Comparison of ENCODE assay signal across 8 mouse cellular contexts in genomic region chr9:65140936-65141305, GRCm38 (mm10). TPM values are rescaled to one million over a fixed set of nuclear protein-coding genes. Genes with fewer than 3 reads are reported as not detected.
A peak's percentile ranks its signal among the peaks of the same experiment; 100 is the strongest.
DNase-seq lines count a peak whose midpoint lies in the region; ATAC-seq and TF ChIP-seq lines count a peak whose summit lies in the region.

Gene Igdcc3, plus strand, starts transcription at chr9:65141189.

- peaks cover 18% of the 10 kb centered on the region; the same call in 1 of the 2 replicates for H3K4me1 ChIP-seq in kidney, embryonic 14.5 days (ENCODE audit: control insufficient read depth, insufficient read depth, low read length)
- 0 out of 2 replicates have a peak, but pooled peaks cover 3% of the 10 kb centered on the region for H3K4me1 ChIP-seq in embryonic fibroblast, embryonic 13.5 days (ENCODE audit: control insufficient read depth, insufficient read depth, low read length)
- peaks cover 8% of the 10 kb centered on the region for H3K4me1 ChIP-seq in hindbrain, postnatal 0 days (ENCODE audit: insufficient read depth, low read length)
- H3K4me1 ChIP-seq in lung, embryonic 15.5 days: peaks cover 12% of the 10 kb centered on the region

- peak within 1 kb of the TSS; percentile 88 for H3K9ac ChIP-seq in kidney, embryonic 14.5 days (ENCODE audit: low read depth, low read length)
- H3K9ac ChIP-seq in hindbrain, postnatal 0 days (replicated peaks; ENCODE audit: low read length): peak within 1 kb of the TSS; percentile 88
- H3K9ac ChIP-seq in lung, embryonic 15.5 days: peak within 1 kb of the TSS; percentile 65

- TF ChIP-seq CTCF in embryonic fibroblast, embryonic 13.5 days (IDR thresholded peaks at IDR 0.05; ENCODE audit: borderline replicate concordance, insufficient read depth, low read length): no peak
- no peak for TF ChIP-seq CTCF in hindbrain, postnatal 0 days (IDR thresholded peaks at IDR 0.05; ENCODE audit: low read depth)

- ATAC-seq in kidney, embryonic 14.5 days (ENCODE audit: low FRiP score, low TSS enrichment): peak; percentile 81
- ATAC-seq in hindbrain, postnatal 0 days: peak; percentile 81
- peak; percentile 78 for ATAC-seq in lung, embryonic 15.5 days (ENCODE audit: borderline replicate concordance, extremely low read depth, low FRiP score, low TSS enrichment)
- ATAC-seq in cerebellum, adult (ENCODE audit: insufficient number of reproducible peaks, low FRiP score, low TSS enrichment): no peak

- no peak for DNase-seq in kidney, adult 11 months
- DNase-seq in ZHBTc4 (ENCODE audit: low read depth, low spot score): peak; percentile 92
- DNase-seq in hindbrain, postnatal 0 days (ENCODE audit: low spot score): peak; percentile 80
- peak; percentile 73 for DNase-seq in right cerebral cortex, postnatal 25 days

- peak within 1 kb of the TSS; percentile 82 for H3K27ac ChIP-seq in kidney, embryonic 14.5 days (ENCODE audit: low read depth, low read length)
- H3K27ac ChIP-seq in embryonic fibroblast, embryonic 13.5 days (ENCODE audit: insufficient read depth, low read length): no peak within 1 kb of the TSS
- H3K27ac ChIP-seq in hindbrain, postnatal 0 days: peak within 1 kb of the TSS; percentile 90
- H3K27ac ChIP-seq in lung, embryonic 15.5 days: peak within 1 kb of the TSS; percentile 82

- H3K4me2 ChIP-seq in kidney, embryonic 14.5 days (replicated peaks; ENCODE audit: low read depth, low read length): peak within 1 kb of the TSS; percentile 96
- peak within 1 kb of the TSS; percentile 98 for H3K4me2 ChIP-seq in hindbrain, postnatal 0 days (ENCODE audit: low read depth, low read length)
- H3K4me2 ChIP-seq in lung, embryonic 15.5 days: peak within 1 kb of the TSS; percentile 96

- 0% methylated on average over 17 of the region's 48 CpGs for WGBS in kidney, embryonic 14.5 days
- WGBS in hindbrain, postnatal 0 days: 0% methylated on average over 32 of the region's 48 CpGs
- under 1% methylated on average over 46 of the region's 48 CpGs for WGBS in lung, embryonic 15.5 days

- no peaks in the 10 kb centered on the region for H3K36me3 ChIP-seq in kidney, embryonic 14.5 days (ENCODE audit: control insufficient read depth, insufficient read depth, low read length)
- no peaks in the 10 kb centered on the region for H3K36me3 ChIP-seq in hindbrain, postnatal 0 days (ENCODE audit: insufficient read depth, low read length)
- no peaks in the 10 kb centered on the region for H3K36me3 ChIP-seq in lung, embryonic 15.5 days

- H3K4me3 ChIP-seq in kidney, embryonic 14.5 days (ENCODE audit: low read length): peak within 1 kb of the TSS; percentile 77
- peak within 1 kb of the TSS; percentile 50 for H3K4me3 ChIP-seq in embryonic fibroblast, embryonic 13.5 days (ENCODE audit: insufficient read depth, low read length)
- peak within 1 kb of the TSS; percentile 89 for H3K4me3 ChIP-seq in hindbrain, postnatal 0 days (ENCODE audit: low read length)
- H3K4me3 ChIP-seq in lung, embryonic 15.5 days: peak within 1 kb of the TSS; percentile 73

- peaks cover 4% of the 10 kb centered on the region; the same call in 1 of the 2 replicates for H3K27me3 ChIP-seq in kidney, embryonic 14.5 days (ENCODE audit: control insufficient read depth, insufficient read depth, low read length)
- H3K27me3 ChIP-seq in hindbrain, postnatal 0 days (ENCODE audit: insufficient read depth, low read length): no peaks in the 10 kb centered on the region
- peaks cover 22% of the 10 kb centered on the region; the same call in 1 of the 2 replicates for H3K27me3 ChIP-seq in lung, embryonic 15.5 days

- TF ChIP-seq POLR2A in embryonic fibroblast, embryonic 13.5 days (IDR thresholded peaks at IDR 0.05; ENCODE audit: low read depth, low read length): no peak

- no peaks in the 10 kb centered on the region for H3K9me3 ChIP-seq in kidney, embryonic 14.5 days (ENCODE audit: control insufficient read depth, low read length)
- H3K9me3 ChIP-seq in hindbrain, postnatal 0 days (ENCODE audit: low read length): no peaks in the 10 kb centered on the region
- H3K9me3 ChIP-seq in lung, embryonic 15.5 days: no peaks in the 10 kb centered on the region

RNA-seq across cellular contexts. Expression of gene Igdcc3, which starts in this region (rescaled TPM):
- polyA plus RNA-seq in kidney, embryonic 14.5 days (2014; fragmentation: Nextera tagmentation; extraction: Ambion mirVana): 4.5 and 6.1 TPM in 2 replicates
- polyA plus RNA-seq in embryonic fibroblast, embryonic 13.5 days (2011; ENCODE audit: insufficient read length, low read depth, missing spikeins): not detected in 2 replicates
- 2.3 and 6.3 TPM in 2 replicates for total RNA-seq in hindbrain, postnatal 0 days (2014; rRNA removed)
- 5.2 and 6.2 TPM in 2 replicates for polyA plus RNA-seq in hindbrain, postnatal 0 days (2015; fragmentation: Nextera tagmentation; extraction: Ambion mirVana)
- polyA plus RNA-seq in lung, embryonic 15.5 days (2015; fragmentation: Nextera tagmentation; extraction: Ambion mirVana): 1.8 and 2.0 TPM in 2 replicates
